Mouse (Mus musculus): ENCODE measurements at regions not wholly inside any gene's neighbourhood (a gene's known extent, or its start where the extent isn't known, plus 50 kb on each side); places are given as distances from the start of the nearest gene placed in this dataset.

DNA sequence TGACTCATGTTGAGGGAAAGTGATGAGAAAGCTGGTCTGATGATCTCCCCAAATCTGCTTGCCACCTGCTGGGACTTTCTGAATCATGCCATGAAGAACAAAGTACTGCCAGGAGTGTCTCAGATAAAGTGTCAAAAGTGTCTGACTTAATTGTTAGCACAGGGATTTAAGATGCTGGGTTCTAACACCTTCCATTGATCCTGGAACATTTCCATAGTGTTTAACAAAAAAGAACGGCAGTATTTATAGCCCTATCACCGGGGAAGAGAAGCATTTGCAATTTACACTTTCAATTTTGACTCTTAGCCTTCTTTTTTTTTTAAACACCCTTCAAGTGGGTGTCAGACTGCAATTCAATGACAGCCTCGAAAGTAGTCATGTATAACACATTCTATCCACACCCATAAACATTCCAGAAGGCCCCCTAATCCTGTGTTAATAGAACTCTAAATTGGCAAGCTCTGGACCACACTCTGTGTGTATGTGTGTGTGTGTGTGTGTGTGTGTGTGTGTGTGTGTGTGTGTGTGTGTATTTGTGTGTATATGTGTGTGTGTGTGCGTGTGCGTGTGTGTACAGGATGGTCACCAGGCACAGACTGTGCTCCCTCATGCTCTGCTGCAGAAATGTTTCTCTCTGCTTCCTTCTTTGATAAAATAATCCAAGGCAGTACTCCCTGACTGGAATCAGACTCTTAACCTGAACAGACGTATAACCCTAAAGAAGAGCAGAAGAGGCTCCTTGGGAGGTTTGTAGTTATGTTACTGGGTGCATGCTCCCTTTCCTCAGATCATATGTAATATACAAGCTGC, 313.2 kb downstream of the Rnd3 start:
- no peak for DNase-seq (ENCODE audit: low read depth, low spot score)

DNA sequence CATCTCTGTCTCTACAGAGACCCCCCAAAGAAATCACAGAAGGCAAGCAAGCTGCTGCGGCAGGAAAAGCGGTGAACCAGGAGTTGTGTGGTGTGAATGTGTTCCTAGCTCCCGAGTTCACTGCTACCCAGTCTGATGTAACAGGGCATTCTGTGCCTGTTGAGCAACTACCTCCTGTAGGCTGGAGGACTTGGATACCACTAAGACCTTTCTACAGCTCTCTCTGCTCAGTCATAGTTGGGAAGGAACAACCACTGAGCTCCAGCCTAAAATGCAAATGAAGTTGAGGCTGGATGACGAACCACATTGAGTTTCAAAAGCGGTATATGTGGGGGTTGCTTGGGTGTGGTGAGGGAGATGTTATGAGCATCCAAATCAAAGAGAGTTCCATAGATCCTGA, 315.1 kb downstream of the Rnd3 start:
- DNase-seq (ENCODE audit: low read depth, low spot score) = no peak

DNA sequence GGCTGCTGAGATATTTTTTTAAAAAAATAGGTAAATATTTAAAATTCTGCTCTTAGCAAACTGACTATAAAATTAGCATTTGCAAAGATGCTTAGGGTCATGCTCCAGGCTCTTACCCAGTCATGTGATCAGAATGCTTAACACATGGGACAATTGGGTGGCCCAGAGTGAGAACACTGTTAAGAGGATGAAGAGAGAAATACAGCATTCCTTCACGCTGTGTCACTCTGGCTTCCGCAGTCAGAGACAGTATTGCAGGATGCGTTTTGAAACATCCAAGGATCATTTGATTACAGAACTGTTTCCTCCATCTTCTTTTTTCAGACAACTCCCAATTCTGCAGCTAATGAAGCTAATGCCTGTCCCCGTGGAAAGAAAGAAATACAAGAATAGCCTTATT, 316.4 kb downstream of the Rnd3 start:
- DNase-seq (ENCODE audit: low read depth, low spot score) = no peak

DNA sequence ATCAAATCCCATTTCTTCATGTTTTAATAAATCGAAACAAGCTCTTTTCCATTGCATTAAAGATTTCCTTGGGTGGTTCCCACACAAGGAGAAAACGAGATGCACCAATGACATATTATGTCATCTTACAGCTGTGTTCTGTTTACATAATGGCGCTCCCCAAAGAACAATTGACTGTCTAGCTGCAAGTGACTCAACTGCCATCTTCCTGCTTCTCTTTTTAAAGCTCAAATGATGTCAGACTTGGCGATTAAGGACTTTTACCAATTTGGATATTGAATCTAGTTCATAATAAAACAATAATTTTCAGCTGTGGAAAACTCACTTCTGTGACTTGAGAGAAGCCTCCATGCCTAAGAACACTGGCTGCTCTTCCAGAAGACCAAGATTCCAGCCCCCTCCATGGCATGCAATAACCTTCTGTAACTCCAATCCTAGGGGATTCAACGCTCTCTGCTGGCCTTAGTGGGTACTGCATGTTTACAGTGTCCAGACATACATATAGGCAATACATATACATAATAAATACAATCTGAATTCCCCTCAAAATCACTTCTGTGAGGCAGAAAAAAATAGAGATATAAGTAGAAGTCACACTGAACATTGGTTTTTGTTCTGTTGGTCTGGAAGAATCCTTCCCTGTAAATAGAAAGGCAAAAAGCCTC, 318.7 kb downstream of the Rnd3 start:
- no peak for DNase-seq (ENCODE audit: low read depth, low spot score)

DNA sequence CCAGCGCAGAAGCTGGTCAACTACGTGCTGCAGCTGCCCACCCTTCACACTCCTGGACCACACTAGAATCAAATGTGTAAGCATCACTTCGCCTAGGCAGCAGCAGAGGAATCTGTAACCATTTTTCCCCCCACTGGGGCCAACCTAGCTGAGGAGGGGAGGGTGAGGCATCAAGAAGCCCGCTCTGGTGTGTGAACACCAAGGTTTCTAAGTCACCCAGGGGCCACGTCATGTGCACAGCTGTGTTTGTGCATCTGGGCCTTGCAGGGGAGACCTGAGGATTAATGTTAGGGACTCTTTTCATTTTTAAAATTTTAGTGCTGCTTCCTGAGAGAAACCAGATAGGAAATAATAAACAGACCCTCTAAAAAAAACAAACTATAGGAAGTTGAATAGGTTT, 321.8 kb downstream of the Rnd3 start:
- no peak for DNase-seq (ENCODE audit: low read depth, low spot score)

DNA sequence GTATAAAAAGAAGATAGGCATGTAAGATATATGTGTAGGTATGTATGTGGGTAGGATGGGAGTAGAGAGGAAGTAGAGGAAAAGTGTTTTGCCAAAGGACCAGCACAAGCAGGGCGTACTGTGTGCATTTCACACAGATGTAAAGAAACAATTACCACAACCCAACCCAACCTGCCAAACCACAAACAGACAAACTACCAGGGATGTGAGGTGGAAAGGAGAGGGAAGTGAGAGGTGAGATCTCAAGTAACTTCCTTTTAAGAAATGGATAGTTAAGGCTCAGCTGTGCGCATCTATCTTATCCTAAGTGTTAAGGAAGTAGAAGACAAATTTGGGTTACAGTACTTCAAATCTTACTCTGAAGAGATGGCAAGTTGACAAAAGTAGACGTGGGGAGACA, 322.4 kb downstream of the Rnd3 start:
- no peak for DNase-seq (ENCODE audit: low read depth, low spot score)

DNA sequence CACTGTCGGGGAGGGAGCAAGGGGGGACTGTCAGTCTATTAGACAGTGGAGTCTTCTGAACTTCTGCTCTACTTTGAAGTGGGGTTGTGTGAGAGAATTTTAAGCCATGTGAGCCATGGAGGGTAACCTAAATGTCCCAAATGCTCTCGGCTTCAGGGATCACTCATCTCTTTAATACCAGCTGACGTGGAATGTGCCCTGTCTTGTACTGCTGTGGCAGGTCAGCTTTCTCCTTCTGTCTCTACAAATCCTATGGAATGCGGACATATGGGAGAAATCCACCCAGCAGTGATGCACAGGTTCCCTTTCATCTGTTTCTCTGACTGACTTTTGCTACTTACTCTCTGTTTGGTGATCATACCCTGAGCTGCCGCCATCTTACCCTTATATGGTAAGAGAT, 323.3 kb downstream of the Rnd3 start:
- no peak for DNase-seq (ENCODE audit: low read depth, low spot score)

DNA sequence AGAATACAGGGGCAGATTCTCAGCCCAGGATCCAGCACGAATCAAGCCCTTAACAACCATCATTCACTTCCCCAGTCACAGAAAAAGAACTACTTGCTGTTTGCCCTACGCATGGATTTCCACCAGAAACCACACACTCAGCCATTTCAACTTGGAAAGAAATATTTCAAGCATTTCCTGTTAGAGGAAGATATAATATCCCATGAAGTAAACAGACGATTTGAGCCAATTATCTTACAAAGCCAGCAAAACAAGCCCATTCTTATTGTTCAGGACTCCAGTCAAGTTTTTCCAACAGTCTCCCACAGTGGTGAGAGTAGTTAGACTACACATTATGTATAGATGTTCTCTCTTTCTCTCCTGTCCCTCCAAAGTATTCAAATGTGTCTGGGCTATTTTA, 324.1 kb downstream of the Rnd3 start:
- no peak for DNase-seq (ENCODE audit: low read depth, low spot score)

DNA sequence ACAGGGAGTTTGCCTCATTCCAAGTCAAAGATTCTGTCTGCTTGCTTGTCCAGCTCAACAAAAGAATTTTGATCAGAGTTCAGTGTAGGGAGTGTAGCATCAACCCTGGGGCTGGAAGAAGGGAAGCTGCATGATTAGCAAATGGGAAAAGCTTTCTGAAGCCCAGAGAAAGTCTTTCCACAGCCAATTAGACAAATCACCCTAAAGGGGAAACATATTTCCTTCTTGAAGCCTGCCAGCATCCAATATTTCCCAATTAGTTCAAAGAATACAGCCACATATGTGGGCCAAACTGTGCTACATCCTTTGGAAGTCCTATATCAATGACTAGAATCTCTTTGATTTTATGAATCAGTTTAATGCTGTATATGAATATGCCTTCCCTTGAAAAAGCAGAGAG, 326.2 kb downstream of the Rnd3 start:
- no peak for DNase-seq (ENCODE audit: low read depth, low spot score)

DNA sequence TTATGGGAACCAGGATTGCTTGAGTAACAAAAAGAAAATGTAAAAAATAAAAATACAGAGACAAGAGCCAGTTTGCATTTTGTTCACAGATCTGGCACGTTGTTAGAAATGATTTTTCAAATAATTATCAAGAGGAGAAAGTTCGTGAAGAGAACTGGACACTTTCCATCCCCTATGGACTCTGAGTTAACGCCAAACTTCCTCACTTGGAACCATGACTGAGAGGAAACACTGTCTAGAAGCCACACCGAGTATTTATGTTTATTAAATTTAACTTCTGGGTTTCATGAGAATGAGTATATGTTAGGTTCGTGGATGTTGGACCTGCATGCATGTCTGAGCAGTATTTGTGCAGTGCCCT, 329.6 kb downstream of the Rnd3 start:
- DNase-seq (ENCODE audit: low read depth, low spot score) = no peak

DNA sequence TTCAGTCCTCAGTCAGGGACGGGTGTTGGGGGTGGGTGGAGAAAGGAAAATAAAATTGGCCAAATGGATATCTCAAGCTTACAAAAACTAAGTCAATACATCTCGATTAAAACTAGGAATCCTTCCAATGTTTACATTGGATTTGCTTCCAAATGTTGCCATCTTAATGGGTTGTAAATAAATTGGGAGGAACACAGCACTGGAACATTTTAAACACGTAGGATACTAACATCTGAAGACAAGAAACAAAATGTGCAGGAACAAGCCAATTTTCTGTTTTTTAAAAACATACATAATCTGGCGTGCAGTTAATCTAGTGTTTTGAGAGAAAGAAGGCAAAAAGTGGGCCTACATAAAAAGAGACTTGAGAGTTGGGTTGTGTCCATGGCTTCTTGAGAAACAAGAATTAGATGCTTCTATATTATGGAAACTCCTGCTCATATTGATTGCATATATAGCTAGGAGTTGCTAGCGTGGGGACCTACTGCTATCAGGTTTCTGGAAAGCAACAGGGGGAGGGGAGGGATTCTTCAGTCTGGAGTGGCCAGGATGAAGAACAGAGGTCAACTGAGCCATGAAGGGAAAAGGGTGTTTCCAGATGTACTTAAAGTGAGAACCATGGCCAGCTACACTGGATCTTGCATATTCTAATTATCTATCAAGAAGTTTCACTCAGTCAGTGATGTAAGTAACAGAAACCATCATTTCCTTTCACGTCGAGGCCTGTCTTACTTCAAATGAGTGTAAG, 330.2 kb downstream of the Rnd3 start:
- no peak for DNase-seq (ENCODE audit: low read depth, low spot score)

DNA sequence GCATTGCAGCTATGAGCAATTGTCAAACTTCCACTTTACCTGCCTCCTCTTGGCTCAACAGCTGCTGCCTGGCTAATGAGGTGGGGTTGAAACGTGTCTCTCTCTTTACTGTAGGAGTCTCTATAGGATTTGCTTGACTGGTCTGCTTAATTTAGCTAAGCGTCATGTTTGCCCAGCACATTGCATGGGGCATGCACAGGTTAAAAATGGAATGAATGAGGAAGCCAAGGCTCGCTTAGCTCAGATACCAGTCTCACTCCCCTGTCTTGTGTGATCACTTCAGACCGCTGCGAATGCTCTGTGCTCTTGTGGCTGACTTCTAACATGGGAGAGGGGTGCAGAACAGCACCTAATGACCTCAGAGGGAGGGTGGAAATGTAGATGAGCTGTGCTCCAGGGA, 332.5 kb downstream of the Rnd3 start:
- DNase-seq (ENCODE audit: low read depth, low spot score) = no peak

DNA sequence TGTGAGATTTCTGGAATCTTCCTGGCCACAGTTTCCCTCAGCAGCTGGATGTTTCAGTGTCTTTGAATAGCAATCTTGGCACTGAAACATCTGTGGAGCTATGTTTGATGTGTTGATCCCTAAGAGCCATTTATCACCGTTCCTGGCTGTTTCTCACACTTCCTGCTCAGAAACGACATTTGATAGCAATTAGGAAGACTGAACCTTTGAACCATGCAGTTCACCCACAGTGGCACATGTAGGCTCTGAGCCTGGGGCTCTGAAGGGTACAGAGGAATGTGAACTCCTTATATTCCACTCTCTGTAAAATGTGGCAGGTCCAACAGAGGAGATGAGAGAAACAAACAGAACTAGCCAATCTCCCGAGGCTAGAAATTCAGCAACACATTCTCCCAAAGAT, 333.4 kb downstream of the Rnd3 start:
- DNase-seq (ENCODE audit: low read depth, low spot score) = no peak

DNA sequence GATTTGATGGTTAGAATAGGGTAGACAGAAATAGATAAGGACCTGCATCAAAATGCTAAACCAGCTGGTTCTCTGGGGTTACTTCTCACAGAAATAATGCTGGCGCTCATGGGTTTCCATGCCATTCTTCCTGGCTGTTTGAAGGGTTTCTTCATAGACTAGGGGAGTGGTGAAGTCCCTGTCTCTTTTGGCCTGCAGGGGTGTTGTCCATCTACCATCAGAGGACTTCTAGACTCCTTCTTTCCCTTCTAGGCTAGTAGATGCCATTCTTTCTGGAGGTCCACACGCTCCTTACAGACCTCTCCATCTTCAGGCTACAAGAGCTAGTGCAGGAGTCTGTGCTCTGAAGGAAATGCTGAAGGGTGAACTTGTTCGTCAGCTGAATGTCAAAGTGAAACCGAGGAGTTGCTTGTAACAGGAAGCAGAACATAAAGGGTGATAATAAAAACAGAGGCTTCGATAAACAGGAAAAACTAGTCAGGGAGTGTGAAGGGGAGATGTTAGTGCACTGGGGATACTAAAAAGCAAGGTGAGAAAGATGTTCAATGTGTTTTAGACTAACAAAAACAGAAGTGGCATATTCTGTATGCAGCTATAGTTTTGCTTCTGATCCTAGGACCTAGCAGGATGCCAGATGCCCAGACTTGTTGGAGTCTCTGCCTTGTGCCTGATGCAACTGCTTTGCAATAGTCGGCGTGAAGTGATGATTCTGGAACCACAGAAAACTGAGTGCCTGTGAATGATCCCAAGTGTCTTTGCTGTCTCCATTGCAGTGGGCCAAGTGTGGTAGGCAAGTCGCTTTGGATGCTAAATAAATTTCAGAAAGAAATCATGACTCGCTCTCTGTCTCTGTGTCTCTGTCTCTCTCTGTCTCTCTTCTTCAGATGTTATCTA, 335.1 kb downstream of the Rnd3 start:
- no peak for DNase-seq (ENCODE audit: low read depth, low spot score)

DNA sequence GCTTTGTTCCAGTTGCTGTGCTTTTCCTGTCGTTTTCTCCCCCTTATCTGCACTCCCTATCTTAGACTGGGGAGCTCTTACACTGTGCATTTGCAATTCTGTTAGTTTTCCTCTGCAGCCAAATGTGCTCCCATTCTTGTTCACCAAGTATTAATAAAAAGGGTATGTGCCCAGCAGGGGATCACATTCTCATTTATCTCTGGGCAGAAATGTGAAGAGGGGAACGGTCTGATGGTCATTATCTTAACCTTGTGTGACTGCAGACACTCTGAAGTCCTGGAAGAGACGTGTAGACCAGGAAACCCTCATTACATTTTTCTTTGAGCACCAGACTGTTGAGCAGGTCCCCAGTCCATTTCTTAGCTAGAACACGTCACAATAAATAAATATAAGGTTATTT, 336.6 kb downstream of the Rnd3 start:
- no peak for DNase-seq (ENCODE audit: low read depth, low spot score)

DNA sequence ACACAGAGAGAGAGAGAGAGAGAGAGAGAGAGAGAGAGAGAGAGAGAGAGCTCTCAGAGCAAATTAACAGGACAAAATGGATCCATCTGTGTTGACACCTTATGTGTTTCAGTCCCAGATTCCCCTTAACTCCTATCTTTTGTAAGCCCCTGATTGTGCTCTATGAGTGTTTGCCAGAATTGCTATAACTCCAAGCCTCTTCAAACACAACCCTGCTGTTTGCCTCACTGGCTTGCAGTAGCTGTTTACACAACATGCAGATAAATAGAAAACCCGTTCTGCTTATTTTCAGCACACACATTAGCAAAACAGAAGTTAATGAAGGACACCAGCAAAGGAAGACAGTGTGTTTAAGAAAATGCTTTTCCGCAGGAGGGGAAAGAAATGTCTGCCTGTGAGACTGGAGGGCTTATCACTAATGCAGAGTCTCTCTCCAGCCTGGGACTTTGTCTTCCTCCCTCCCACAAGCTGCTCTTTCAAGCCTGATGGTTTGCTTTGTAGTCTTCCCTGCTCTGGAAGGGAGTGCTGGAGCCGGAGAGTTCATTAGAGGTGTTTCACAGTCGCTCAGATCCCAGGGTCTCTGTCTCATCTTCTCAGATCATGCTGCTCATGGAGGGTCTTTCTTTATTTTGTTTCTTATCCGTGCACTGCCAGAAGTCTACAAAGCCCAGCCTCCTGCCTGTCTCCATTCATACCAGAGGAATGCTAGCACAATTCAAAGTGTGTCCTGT, 338.4 kb downstream of the Rnd3 start:
- no peak for DNase-seq (ENCODE audit: low read depth, low spot score)

DNA sequence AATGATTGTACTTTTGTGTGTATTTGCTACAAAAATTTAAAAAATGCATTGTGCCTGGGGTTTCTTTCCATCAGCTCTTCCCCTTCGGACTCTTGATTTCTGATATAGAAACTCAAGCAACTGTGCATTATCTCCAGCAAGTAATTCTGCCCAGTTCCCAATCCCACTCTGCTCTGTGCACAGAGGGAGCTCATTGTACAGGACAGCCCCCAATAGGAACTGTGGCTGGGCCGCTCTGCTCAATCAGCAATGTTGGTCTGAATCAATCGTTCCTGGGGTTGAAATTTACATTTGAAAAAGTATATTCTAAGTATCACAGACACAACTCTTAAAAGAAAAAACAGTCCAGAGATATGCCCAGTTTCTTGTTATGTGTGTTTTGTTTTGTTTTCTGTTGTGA, 339.1 kb downstream of the Rnd3 start:
- no peak for DNase-seq (ENCODE audit: low read depth, low spot score)

DNA sequence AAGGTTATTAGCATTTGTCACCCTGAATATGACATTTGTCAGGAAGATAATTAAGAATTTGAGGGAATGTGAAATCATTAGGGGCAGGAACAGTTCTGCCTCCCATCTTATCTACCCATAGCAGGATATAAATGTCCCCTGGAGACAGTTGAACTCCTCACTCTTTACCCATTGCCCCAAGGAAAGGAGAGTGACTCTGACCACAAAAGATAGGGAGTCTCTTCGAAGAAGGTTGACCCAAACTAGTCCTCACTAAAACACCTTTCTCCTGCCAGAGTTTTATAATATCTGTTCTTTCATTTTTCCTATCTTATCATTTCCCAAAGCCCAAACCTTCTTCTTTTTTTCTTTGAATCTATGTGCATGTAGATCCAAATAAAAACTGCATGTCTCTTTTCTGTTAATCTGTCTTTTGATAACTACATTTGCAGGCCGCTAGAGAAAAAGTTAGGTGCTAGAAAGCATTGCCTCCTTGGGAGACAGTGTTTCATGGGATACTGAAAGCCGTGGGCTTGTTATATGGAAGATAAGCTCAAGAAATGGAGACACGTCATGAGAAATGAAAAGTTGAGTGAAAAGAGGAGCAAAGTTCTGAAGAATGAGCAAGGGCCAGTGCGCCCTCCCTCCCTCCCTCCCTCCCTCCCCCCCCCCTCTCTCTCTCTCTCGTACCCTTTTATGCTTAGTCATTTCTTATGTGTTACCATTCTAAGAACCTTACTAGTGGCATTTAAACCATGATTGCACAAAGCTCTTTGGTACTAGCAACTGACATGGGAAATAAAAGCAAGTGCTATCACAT, 341.6 kb downstream of the Rnd3 start:
- no peak for DNase-seq (ENCODE audit: low read depth, low spot score)

DNA sequence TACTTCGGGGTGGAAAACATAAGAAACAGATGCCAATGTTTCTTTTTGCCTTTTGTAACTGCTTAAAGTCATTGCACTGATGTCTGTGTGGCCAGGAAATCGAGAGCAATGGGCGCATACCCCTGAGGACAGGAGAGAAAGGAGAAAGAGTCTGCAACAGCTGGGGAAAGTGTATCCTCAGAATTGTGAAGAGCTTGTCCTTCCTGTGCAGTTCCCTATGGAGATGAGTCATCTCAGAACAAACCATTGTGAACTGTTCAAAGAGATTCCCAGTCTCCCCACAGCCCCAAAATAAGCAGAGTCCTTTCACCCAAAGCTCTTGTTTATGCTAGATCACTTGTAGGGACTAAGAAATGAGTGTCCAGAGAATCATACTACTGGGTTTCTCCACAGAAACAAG, 343.3 kb downstream of the Rnd3 start:
- no peak for DNase-seq (ENCODE audit: low read depth, low spot score)

DNA sequence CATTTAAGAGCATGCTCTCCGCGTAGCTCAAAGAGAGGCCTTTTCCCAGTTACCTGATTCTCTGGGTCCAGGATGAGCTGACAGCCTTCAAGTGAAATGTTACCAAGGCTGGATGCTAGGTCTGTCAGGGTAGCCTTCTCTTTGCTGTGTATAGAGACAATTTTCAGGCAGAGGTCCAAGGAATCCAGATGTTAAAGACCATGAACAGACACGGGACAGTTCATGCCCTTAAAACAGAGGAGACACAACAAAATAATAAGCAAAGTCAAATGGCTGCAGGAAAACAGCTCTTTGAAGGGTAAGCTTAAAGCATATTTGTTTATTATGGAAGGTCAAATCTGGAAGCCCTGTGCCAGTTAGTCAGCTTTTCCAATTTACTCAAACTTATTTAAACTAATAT, 352.8 kb downstream of the Rnd3 start:
- no peak for DNase-seq (ENCODE audit: low read depth, low spot score)
